Mouse (Mus musculus) erythroid progenitor cell, adult 5-6 weeks (primary cell): Measurements from ENCODE around the gene Axin1. TPM values are rescaled to one million over a fixed set of nuclear protein-coding genes. Genes with fewer than 3 reads are reported as not detected.
A peak's percentile ranks its signal among the peaks of the same experiment; 100 is the strongest.
"Not testable (repeated sequence)": the region's sequence is repeated elsewhere in the genome, so short reads cannot be mapped to it uniquely, and the experiment has no call there.

ENCODE experiments used
- ATAC-seq: replicated peaks from 2 replicates; pipeline ENCODE4 v1.8.0; 2016; ENCODE audit warnings: moderate number of reproducible peaks, mild to moderate bottlenecking, moderate TSS enrichment, inconsistent platforms; ENCODE audit not compliant: poor library complexity, low FRiP score, severe bottlenecking
- total RNA-seq, 2 experiments: library from RNA; stranded (forward) in 1 of 2; stranded (reverse) in 1 of 2; fragments of 150-400 nt in 1 of 2; fragments of 186-747, 209-891 nt in 1 of 2; gene quantifications; 2 replicates each; pipeline versions ENCODE4 v1.2.3 to v1.2.4; 2015 to 2017; ENCODE audit warnings: low replicate concordance in 2 of 2

Axin1 gene
- 12.2 and 35.3 TPM in 2 replicates for total RNA-seq (2015; ENCODE audit: low replicate concordance)
- total RNA-seq (2017; ENCODE audit: low replicate concordance) = 44.4 and 84.3 TPM in 2 replicates

DNA sequence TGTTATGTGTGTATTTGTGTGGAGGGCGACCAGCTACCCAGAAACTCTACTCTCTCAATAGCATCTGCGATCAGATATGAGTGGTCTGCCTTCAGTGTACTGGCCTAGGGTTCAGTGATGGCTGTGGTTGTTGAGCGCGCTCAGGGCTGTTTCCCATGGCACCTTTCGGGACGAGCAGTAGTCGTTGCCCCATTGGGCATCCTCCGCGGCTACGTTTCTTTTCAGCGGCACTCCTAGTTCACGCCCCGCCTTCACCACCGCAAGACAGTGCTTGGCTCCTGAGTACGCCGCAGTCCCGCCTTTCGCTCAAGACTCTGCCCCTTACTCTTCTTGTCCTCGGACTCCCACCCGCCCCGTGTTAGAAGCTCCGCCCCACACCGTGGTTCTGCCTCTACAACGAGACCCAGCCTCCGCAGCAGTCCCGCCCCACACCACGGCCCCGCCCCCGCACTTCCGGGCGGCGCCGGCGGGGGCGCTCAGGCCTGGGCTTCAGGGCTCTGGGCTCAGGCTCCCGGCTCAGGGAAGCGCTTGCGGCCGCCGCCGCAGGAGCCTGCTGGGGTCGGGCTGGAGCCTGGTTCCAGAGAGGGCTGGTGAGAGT lies at the start of gene Axin1:
TSS of gene Axin1 (plus strand) at position 450 of the 598 bp plus-strand sequence.
- peak; percentile 91 for ATAC-seq

DNA sequence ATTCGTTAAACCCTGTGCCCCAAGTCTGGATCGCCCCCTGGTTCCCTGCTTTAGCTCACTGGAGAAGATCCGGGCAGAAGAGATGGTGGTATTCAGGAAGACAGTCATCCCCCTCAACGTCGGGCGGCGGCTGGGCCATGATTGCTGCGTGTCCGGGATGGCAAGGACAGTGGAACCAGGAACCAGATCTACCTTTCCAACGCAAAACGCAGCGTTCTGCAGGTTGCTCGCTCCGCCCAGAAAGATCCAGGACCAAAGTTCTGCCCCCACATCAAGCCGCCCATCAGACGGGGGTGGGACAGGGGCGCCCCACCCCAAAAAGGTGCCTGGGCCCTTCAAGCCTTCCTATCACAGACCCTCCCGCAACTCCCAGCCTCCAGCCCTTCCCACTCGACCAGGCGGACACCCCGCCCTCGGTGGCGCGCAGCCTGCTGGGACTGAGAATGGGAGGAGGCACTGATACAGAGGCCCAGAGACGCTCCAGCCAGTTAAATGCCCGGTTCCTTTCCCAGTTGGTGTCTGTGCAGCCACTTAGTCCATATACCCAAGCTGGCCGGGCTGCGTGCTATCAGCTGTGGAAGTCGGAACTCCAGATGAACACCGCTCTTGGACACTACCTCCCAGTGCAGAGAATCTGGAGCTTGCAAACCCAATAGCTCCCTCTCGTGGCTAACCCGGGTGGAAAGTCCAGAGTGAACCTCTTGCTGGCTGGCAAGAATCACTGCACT lies 48.4 kb upstream of the Axin1 start, which contains the start of gene Decr2:
TSS of gene Decr2 (minus strand) at position 433 of the 728 bp plus-strand sequence.
- peak; percentile 83 for ATAC-seq

DNA sequence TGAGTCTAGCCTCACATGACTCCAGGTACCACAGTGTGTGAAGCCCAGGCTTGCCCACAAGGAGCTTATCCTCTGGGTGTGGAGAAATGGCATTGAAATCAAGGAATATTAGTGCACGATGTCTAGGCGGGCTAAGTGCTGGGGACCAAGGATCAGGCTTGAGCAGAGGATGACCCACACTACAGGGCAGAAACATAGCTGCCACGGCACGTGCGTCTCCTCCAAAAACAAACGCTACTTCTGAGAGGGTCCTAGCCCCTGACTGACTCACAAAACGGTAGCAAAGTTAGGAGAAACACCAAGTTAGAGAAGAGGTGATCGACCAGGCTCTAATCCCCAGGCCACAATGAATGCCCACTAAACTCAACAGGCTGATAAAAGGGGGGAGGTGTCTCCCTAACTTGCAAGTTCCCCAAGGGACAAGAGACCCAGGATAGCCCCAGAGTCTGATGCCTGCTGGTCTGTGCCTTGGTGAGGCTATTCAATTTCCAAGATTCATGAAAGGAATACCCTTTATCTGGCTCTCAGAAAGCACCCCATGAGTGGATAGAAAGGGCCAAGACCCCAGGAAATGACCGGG lies 43.9 kb upstream of the Axin1 start:
- ATAC-seq = no peak

DNA sequence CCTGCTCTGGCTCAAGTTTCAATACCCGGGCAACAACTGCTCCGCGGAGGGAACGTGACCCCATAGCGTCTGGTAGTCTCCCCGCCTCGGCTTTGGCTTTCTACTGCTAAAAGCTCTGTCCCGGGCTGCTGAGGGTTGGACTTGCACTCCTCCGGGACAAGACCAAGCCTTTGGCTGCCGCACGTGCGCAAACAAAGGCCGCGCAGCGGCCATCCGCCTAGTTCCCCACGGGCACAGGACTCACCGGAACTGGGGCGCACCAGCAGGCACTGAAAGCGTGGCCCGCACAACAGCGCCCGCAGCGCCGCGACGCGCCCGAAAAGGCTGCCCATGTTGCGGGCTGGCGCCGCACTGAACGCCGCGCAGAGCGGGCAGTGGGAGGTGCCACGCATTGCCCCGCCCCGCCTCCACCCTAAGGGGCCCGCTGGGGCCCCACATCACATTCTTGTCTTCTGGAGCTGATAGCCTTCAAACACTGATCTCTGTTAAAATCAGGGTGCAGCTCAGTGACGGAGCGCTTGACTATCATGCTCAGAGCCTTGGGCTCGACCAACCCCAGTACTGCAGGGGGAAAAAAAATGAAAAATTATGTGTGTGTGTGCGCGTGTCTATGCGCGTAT lies 43.3 kb upstream of the Axin1 start, which contains the start of gene Nme4:
TSS of gene Nme4 (minus strand) at position 482 of the 620 bp plus-strand sequence.
- ATAC-seq = peak; percentile 79

DNA sequence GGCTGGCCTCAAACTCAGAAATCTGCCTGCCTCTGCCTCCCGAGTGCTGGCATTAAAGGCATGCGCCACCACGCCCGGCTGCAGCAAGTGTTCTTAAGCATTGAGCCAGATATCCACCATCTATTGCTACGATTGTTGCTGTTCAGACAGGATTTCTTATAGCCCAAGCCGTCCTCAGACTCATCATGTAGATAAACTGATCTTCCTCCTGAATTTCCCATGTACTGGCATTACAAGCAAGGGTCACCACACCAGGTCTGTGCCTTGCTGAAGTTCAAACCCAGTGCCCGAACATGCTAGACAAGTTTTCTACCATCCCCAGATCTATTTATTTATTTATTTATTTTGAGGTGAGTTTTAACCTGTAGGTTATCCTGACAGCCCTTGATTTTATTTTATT lies 40.0 kb upstream of the Axin1 start:
- no peak for ATAC-seq

DNA sequence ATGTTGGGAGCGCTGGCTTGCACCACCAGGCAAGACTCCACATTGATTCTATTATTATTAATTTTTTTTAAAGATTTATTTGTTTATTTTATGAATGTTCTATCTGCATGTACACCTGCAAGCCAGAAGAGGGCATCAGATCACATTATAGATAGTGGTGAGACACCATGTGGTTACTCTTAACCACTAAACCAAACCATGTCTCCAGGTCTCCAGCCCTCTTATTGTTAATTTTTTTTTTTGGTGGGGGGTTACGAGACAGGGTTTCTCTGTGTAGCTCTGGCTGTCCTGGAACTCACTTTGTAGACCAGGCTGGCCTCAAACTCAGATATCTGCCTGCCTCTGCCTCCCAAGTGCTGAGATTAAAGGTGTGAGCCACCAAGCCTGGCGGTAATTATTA lies 39.2 kb upstream of the Axin1 start:
- not testable (repeated sequence) for ATAC-seq

DNA sequence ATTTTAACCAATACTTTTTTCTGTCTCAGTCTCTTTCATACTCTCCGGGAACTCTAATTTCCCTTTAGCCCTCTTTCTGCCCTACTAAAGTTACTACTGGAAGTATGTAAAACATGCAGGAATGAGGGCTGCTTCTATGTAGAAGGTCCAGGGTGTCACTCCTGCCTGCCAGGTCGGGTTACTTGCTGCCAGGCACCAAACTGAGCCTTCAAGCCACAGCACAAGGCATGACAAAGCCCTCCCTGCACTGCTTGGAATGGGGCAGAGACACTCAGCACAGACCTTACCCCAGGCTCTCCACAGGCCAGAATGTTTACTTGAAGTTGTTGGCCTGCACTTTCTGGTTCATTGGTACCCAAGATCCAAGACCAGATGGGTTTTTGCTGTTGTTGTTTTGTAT lies 38.3 kb upstream of the Axin1 start:
- no peak for ATAC-seq

DNA sequence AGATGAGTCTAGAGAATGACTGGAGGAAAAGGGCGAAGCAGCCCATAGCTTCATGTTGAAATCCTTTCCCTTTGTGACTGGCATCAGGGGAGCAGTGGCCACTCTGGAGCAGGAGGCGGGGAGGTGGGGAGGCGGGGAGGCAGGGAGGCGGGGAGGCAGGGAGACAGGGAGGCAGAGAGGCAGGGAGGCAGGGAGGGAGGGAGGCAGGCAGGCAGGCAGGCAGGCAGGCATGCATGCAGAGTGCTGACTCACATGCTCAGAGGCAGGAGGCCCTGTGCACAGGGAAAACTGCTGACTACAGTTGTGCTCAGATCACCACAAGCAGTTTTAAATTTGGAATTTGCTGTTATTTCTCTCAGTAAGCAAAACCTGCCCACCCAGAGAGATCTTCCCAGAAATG lies 37.0 kb upstream of the Axin1 start:
- no peak for ATAC-seq

DNA sequence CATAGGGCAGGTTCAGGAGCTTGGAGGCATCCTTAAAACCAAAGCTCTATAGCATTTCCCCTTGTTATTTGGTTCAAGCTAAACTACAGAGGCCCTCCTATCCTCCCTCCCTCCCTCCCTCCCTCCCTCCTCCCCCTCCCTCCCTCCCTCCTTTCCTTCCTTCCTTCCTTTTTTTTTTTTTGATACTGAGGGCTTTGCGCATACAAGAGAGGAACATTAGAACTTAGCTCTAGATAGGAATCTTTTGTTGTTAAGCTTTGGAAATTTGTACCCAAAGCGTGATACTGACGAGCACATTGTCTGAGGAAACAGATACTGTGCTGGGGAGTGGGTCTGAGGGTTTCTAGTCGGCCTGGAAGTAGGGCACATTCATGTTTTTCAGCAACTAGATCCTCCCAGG lies 32.9 kb upstream of the Axin1 start:
- ATAC-seq = no peak

DNA sequence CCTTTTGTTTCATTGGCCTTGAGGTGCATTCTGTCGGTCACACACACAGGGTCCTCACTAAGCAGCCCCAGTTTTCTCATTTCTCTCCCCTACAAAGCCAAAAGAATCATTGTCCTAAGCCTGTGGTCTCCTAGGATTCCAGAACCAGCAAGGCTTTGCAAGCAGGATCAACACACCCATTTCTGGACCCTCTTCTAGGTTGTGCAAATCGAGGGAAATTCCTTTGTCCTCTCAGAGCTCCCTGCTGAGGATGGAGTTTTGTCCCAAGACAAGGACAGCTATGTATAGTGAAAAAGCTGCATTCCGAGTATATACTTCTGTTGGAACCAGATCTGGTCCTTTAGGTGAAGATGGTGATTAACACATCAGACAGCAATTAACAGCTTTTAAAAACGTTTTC lies 28.3 kb upstream of the Axin1 start:
- ATAC-seq = no peak

DNA sequence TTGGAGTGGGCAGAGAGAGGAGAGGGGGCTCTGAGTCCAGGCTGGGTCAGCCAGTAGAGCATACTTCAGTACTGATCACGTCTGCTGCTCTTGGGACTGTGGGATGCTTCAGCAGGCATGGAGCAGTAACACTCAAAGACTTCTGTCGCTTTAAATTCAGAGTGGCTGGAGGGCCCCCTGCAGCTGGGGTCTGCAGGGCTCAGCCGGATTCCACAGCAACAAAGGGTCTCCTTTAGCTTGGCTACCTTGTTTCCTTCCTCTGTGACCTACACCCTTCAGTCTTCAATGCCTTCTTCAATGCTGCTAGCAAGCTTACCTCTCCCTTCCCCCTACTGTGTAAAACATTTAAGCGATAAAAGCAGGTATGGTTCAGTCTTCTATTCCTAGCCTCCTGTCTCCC lies 27.5 kb upstream of the Axin1 start:
- no peak for ATAC-seq

DNA sequence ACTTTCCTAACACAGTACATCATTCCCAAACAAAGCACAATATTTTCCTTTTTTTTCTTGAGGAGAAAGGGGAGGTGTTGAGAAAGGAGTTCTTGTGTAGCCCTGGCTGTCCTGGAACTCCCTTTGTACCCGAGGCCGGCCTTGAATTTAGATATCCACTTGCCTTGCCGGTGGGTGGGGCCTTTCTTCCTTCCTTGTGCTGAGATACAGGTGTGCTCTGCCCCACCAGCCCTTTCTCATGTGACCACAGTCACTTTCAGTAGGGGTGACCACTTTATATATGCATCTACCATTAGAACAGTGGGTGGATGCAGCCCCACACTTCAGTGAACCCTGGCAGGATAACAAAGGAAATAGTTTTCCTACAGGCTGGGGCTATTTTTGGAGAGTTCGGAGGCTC lies 26.8 kb upstream of the Axin1 start:
- ATAC-seq = no peak

DNA sequence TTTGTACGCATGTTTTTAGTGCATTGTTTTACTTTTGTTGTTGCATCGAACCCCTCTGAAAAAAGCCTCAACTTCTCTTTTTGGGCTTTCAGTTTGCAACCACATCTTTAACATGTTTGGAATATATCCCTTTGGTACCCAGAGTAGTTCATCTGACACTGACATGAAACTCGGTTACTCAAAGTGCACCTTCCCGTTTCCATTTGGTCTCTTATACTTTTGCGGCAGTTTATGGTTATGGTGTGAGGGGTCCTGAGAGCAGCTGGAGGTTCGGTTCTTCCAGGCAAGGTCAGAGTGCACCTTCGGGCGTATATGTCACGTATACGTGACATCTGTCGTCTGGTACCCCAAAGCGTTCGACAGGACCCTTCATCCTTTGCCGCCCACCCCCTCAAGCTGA lies 25.7 kb upstream of the Axin1 start:
- no peak for ATAC-seq

DNA sequence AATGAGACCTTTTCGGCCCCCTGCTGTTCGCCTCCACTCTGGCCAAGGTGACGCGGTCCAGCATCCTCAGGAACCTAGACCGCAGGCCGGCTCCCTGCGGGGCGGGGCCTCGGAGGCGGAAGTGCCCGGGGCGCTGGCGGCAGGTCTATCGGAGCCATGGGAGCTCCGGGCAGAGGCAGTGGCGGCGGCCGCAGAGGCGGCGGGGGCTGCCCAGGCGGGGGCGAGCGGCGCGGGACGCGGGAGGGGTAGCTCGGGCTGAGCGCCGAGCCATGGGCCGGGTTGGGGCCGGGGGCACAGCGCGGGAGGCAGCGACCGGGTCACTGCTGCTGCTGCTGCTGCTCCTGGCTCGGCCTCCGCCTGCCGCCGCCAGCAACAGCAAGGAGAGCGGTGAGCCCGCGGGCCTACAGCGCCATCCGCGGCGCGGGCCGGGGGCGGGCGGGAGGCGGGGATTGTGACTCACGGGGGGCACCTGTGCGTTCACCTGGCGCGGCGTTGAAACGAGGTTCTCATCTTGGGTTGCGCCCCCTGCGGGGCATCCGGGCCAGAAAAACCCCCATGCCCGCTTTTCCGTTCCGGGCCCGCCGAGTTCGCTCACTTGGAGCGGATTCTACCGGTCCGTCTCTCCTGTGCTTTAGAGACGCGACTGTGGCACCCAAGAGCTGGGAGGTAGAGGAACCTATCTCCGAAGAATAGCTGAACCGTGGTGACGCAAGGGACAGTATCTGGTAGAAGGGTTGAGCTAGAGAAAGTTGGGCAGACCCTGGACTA lies 25.1 kb upstream of the Axin1 start, which contains the start of gene Tmem8:
TSS of gene Tmem8 (plus strand) at position 119 of the 768 bp plus-strand sequence.
- peak; percentile 90 for ATAC-seq

DNA sequence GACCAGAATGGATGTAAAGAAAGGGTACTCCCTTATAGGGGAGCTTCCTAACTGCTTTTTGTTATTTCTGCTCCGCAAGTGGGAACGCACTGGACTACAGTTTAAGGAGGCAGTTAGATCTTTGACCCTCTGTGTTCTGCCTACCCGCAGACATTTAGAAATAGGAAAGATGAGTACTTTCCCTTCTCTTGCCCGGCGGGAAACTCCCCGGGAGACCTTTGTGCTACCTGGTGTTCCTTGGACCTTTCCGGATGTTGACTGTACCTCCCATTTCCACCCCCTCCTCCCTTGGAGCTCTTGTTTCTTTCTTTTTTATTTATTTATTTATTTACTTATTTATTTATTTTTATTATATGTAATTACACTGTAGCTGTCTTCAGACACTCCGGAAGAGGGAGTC lies 24.4 kb upstream of the Axin1 start:
- 0 out of 2 replicates have a peak, but pooled peaks have one; percentile 12 for ATAC-seq

DNA sequence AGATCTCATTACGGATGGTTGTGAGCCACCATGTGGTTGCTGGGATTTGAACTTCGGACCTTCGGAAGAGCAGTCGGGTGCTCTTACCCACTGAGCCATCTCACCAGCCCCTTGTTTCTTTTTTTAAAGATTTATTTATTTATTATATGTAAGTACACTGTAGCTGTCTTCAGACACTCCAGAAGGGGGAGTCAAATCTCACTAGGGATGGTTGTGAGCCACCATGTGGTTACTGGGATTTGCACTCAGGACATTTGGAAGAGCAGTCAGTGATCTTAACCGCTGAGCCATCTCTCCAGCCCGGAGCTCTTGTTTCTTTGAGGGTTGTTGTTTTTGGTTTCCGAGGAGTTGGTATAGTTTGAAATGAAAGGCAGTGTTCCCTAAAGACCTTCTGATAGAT lies 24.0 kb upstream of the Axin1 start:
- not testable (repeated sequence) for ATAC-seq

DNA sequence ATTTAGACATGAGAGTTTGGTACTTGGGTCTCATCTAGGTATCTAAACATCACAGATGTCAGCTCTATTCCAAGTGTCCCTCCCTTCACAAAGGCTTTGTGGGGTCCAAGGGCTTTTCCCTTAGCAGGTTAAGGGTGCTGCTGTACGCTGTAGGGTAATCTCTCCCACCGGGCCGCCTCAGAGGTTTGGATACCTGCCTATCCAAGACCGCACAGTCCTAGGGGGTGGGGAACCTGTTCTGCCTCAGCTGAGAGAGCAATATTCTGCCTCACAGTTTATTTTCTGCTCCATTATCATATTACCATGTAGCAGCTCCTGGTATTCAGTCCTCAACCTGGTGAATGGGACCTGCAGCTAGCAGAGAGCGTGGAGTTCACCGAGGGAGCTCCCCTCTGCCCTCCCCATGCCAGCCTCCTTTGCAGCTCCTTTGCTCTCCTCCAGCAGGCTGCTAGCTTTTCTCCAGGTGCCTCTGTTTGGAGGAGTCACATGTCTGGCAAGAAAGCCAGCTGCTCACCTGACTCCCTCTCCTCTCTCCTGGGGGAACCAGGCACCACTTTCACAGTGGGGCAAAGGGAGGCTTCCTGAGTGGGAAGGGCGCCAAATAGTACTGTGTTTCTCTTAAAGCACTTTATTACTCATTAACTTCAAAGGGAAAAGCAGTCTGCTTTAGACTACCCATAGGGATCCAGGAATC lies 23.1 kb upstream of the Axin1 start:
- ATAC-seq = no peak

DNA sequence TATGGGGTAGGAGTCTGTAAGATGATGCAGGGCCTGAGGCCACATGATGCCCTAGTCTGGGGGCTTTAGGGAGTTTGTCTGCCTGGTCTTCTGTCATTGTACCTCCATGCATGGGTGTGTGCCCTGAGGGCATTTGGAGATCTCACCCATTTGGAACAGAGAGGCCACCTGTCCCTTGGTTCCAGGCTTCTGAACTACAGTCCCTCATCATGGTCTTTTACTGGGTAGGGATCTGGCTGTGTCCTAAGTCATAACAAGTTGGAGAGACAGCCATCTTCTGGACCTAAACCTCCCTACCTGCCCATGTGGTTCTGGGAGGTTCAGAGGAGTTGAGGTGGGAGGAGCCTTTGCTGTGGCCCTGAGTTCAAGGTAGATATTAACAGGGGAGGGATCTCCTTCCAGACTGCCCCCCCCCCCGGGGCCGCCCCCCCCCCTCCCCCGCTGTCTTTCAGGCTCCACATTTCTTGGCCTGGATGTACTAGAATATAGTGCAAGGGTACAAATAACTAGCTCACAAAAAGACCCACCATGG lies 22.5 kb upstream of the Axin1 start:
- ATAC-seq = no peak
